Mouse (Mus musculus) lung, adult 2 months (tissue): Measurements from ENCODE around the gene Ada.

Experiments
- CTCF ChIP-seq: fragments of 200-500 bp; IDR thresholded peaks from 2 replicates; pipeline ENCODE4 v1.5.1; 2011; ENCODE audit warnings: mild to moderate bottlenecking, low read length, control low read depth; ENCODE audit not compliant: insufficient read depth
- POLR2A ChIP-seq: fragments of 200-500 bp; IDR thresholded peaks from 2 replicates; pipeline ENCODE4 v1.6.1; 2011; ENCODE audit warnings: low read depth, mild to moderate bottlenecking, control low read depth, low read length, borderline replicate concordance; ENCODE audit errors: extremely low read depth

- TF ChIP-seq CTCF (no peak), POLR2A (no peak)
Measured at GRCm38 (mm10) chr2:163744801-163745570, 5.1 kb downstream of the Ada start.
